Mouse (Mus musculus): Measurements from ENCODE around the gene Aloxe3.

Aloxe3 gene

DNA sequence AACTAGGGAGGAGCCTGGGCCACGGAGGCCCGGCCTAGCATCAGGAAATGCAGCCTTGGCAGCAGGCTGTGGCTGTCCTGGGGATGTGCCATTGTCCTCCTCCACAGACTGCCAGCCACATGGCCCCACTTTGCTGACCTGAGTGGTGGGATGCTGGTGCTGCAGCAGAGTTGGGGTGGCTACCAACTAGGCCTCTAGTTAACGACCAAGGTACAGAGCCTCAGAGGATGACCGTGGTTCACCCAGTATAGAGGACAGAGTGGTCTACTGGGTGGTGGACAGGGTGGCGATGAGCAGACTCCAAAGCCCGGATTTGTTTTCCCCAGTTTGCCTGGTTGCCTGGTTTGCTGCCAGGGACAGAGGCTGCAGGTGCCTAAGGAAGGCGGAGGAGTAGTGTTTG is 49.0 kb downstream of the Aloxe3 start:
- DNase-seq (ENCODE audit: low read depth, low spot score) = no peak

DNA sequence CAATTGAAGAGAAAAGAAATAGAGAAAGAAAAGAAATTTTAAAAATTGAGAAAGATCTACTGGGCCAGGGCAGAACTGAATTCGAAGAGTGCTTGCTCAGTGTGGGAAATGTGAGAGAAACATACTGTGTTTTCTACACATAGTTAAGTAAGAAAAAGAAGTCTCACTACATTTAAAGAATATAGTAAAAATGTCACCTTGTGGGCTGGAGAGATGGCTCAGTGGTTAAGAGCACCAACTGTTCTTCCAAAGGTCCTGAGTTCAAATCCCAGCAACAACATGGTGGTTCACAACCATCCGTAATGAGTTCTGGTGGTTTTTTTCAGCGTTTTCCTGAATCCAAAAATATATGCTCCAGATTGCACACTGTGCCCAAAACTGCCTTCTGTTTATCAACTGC is 52.8 kb downstream of the Aloxe3 start:
- DNase-seq (ENCODE audit: low read depth, low spot score) = no peak

DNA sequence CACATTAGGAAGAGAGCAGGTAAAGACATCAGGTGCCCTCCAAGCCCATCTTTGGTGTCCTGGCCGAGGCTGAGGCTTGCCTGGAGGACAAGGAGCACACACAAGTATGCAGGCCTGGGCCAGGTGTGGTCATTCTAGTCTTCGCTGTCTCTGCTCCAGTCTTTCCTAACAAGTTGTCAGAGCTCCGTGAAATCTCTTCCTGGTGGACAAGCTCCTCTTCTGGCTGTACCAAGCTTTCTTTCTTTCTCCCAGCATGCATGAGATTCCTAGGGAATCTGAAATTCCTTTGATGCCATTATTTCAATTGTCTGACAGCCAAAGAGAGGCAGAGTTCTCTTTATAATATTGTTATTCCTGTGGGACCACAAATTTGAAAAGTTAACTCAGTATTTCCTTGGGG is 53.8 kb downstream of the Aloxe3 start:
- no peak for DNase-seq (ENCODE audit: low read depth, low spot score)

DNA sequence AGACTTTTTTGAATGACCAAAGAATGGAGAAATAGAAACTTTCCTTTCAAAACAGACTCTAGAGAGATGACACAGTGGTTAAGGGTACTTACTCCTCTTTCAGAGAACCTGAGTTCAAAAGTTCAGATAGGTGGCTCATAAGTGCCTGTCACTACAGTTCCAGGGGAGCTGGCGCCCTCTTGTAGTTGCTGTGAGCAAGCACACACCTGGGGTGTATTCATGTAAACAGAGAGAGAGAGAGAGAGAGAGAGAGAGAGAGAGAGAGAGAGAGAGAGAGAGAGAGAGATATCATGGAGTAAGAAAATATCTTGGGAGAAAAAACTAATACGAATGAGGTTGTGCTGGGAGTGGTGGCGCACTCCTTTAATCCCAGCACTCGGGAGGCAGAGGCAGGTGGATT is 54.4 kb downstream of the Aloxe3 start:
- no peak for DNase-seq (ENCODE audit: low read depth, low spot score)

DNA sequence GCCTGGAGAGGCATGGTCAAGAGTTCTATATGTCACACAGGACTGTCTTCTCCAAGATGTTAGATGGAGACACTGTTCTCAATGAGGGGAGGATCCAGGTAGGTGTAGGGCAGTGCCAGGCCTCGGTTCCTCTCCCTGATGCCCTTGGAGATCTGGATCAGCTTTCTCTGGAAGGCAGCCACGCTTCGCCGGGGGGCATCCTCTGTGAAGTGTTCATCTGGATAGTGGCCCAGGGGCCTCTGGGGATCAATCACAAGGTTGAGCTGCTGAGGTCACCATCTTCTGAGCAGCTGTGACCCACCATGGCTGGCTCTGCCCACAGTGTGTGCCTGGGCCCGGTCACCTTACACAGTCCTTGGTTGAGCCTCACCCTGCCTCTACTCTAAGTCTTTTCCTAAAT is 59.3 kb downstream of the Aloxe3 start:
- no peak for DNase-seq (ENCODE audit: low read depth, low spot score)

DNA sequence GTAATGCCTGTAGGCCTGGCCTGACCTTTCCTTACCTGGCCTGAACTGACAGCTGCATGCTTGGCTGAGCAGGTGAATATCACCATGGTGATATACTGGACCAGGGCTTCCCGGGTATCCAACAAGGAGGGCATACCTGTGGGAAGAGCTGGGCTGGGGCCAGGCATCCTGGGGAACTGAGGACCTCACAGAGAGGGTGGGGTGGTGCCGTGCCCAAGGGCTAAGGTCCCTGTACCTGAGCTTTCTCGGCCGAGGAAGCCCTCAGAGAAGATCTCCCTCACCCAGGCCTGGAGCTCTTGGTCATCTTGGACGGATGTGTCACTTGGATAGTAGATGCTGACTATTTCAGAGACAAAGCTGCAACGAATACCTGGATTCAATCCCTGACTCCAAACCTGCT is 60.2 kb downstream of the Aloxe3 start:
- no peak for DNase-seq (ENCODE audit: low read depth, low spot score)

DNA sequence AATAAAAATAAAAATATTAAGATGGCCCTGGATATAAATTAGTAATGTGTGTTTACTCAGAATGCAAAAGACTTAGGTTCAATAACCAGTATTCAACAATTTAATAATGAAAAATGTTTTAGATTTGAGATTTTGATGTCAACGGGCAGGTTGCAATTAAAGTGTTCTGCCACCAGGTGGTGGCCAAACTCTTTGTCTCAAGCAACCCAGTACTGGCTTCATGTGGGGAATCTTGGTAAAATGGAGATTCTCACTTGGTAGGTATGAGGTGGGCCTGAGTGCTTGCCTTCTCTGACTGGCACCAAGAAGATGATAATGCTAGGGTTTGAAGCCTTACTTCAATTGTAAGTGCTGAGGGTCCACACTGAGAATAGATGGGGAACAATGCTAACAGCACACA is 67.1 kb downstream of the Aloxe3 start:
- DNase-seq (ENCODE audit: low read depth, low spot score) = peak; percentile 66

DNA sequence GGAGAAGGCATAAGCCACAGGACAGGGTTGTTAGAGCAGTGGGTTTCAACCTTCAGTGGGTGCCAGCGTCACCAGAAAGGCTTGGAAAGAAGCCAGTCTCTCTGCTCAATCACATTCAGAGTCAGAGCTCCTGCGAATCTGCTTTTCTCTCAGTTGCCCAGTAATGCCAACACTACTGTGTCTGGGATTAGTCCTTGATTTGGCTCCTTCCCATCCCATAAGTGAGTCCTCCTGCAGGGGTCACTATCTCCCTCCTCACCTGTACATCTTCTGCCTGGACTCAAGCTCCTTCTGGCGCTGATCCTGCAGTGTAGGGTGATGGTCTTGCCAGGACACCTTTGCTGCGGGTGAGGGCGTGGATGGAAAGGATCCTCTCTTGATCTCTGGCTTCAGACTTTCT is 71.1 kb downstream of the Aloxe3 start:
- DNase-seq (ENCODE audit: low read depth, low spot score) = peak; percentile 8

DNA sequence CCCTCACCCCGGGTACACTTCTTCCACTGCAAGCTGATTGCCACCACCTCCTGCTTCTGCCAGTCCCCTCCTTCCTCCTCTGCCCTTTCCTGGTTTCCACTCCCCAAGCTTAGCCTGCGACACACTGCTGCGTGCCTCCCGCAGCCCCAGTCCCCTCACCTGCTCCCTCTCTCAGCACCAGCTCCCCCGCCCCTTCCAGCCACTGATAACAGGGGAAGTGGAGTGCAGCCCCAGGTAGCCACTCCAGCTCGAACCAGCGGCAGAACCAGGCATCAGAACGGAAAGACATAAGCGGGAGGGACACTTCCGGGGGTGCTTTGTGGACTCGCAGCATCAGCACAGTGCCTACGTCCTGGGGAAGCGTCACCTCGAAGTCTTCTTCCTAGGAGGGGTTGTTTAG is 71.5 kb downstream of the Aloxe3 start:
- DNase-seq (ENCODE audit: low read depth, low spot score) = no peak

DNA sequence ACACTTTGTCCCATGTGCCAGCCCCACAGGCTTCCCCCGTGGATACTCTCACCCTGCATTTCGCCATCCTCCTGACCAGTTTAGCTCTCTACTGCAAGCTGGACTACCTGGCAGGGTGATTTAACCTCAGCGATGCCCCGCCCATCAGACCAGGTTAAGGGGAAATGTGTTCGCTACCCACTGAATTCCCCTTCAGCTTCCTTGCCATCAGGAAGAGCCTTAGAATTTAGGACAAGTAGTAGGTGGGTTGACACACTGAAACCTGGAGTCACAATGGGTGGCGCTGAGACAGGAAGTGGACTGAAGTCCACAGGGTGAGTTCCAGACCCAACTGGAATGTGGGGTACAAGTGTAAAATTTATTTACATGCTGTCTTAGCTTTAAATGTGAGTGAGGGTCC is 72.0 kb downstream of the Aloxe3 start, which contains the start of gene Alox8:
TSS of gene Alox8 (minus strand) at position 101 of the 400 bp plus-strand sequence.
- no peak for DNase-seq (ENCODE audit: low read depth, low spot score)
